Mouse (Mus musculus): ENCODE results near the gene 1700018F24Rik.
"Not testable (repeated sequence)": the region's sequence is repeated elsewhere in the genome, so short reads cannot be mapped to it uniquely, and the experiment has no call there.

GRCm38 (mm10) chr5:145042690-145043089 lies at the start of gene 1700018F24Rik:
- not testable (repeated sequence) for TF ChIP-seq CHD2 (IDR thresholded peaks at IDR 0.05; ENCODE audit: low read depth, low read length); MAFK (IDR thresholded peaks at IDR 0.05; ENCODE audit: insufficient read depth, low read depth, low read length); HCFC1 (IDR thresholded peaks at IDR 0.05; ENCODE audit: borderline replicate concordance, insufficient read depth, low read length); ZC3H11A (IDR thresholded peaks at IDR 0.05; ENCODE audit: borderline replicate concordance, low read depth, low read length); ZNF384 (IDR thresholded peaks at IDR 0.05; ENCODE audit: low read depth, low read length)
